Mouse (Mus musculus): ENCODE measurements around the gene Clrn3.

DNA sequence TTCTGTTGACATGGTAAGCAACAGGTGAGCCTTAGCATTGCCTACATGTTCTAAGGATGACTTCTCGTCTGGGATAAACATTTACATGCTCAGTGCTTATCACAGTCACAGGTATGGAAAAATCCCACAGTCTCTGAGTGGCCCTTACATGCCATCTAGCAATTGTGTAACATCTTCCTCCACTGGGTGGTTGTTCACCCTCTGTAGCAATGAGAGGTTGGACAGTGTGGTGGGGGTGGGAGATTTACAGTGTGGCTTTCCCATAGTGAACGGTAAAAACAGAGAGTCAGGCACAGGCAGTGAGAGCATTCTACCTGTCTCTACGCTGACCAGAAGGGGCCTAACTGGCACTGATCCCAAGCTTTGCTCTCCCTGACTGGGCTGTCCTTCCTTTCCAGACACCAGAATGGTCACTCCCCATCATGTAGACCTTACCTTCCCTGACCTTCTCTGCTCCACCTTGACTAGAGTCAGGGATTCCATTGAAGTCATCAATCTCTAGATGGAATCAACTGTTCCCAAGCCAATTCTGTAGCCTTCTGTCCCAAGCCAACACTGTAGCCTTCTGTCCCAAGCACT is 1.8 kb downstream of the Clrn3 start:
- no peak for TF ChIP-seq CTCF (IDR thresholded peaks at IDR 0.05; ENCODE audit: borderline replicate concordance, control insufficient read depth, extremely low read depth, insufficient read depth, low read length, poor library complexity)
- TF ChIP-seq POLR2A (IDR thresholded peaks at IDR 0.05; ENCODE audit: control insufficient read depth, extremely low read depth, insufficient read depth, low read length, poor library complexity): no peak
